Mouse (Mus musculus) embryonic facial prominence, embryonic 14.5 days (tissue): ENCODE measurements at regions not wholly inside any gene's neighbourhood (a gene's known extent, or its start where the extent isn't known, plus 50 kb on each side); places are given as distances from the start of the nearest gene placed in this dataset.

Experiments
- ATAC-seq: fragments of 200-750 bp; cut with Nextera tagmentation; 2 replicates; pipeline ENCODE4 v1.8.0; 2017; ENCODE audit warnings: low read depth, moderate number of reproducible peaks, moderate TSS enrichment
- DNase-seq: peaks from one replicate; pipeline ENCODE4 v3.0.0-alpha.2; 2015; ENCODE audit warnings: low spot score
- H3K27ac ChIP-seq: fragments of 300-500 bp; sonication (generic); replicated peaks from 2 replicates; pipeline ENCODE4 v1.5.1; 2014; ENCODE audit warnings: low read depth, mild to moderate bottlenecking, low read length, moderate library complexity
- H3K27me3 ChIP-seq: fragments of 300-500 bp; sonication (generic); replicated peaks from 2 replicates; pipeline ENCODE4 v1.6.1; 2014; ENCODE audit warnings: low read length; ENCODE audit not compliant: control insufficient read depth, insufficient read depth
- H3K36me3 ChIP-seq: fragments of 300-500 bp; sonication (generic); 2 replicates; pipeline ENCODE4 v1.6.1; 2014; ENCODE audit warnings: low read length, mixed read lengths; ENCODE audit not compliant: control insufficient read depth, insufficient read depth
- H3K4me1 ChIP-seq: fragments of 300-500 bp; sonication (generic); 2 replicates; pipeline ENCODE4 v1.6.1; 2014; ENCODE audit warnings: antibody characterized with exemption, low read length; ENCODE audit not compliant: control insufficient read depth, insufficient read depth
- H3K4me2 ChIP-seq: fragments of 300-500 bp; sonication (generic); 2 replicates; pipeline ENCODE4 v1.6.1; 2014; ENCODE audit warnings: low read depth, mild to moderate bottlenecking, low read length, moderate library complexity, mixed read lengths
- H3K4me3 ChIP-seq: fragments of 300-500 bp; sonication (generic); 2 replicates; pipeline ENCODE4 v1.5.1; 2014; ENCODE audit warnings: low read depth, mild to moderate bottlenecking, low read length
- H3K9ac ChIP-seq: fragments of 300-500 bp; sonication (generic); 2 replicates; pipeline ENCODE4 v1.6.1; 2014; ENCODE audit warnings: low read depth, mild to moderate bottlenecking, low read length, moderate library complexity, mixed read lengths
- H3K9me3 ChIP-seq: fragments of 300-500 bp; sonication (generic); 2 replicates; pipeline ENCODE4 v1.6.1; 2016; ENCODE audit warnings: low read length; ENCODE audit not compliant: control insufficient read depth
- WGBS: fragments of 180-500 bp; shearing (Covaris S2); extraction: QIAGEN DNeasy Blood & Tissue Kit; methylation state at CpG from one replicate; pipeline ENCODE4 v1.1.7; 2014; 5-methylcytosine and 5-hydroxymethylcytosine counted together

GRCm38 (mm10) chr7:73617910-73618757 is 76.5 kb upstream of the Chd2 start:
- under 1% methylated on average over 59 of the region's 86 CpGs for whole genome bisulfite sequencing
- H3K4me3 ChIP-seq = peak overlapping the region; percentile 54
- H3K9me3 ChIP-seq = no peaks in the 10 kb centered on the region
- peak overlapping the region; percentile 100 for H3K27ac ChIP-seq
- H3K36me3 ChIP-seq = no peaks in the 10 kb centered on the region
- H3K4me2 ChIP-seq = peak overlapping the region; percentile 93
- DNase-seq (peak; percentile 97), ATAC-seq (peak; percentile 94)
- peaks cover 33% of the 10 kb centered on the region for H3K4me1 ChIP-seq
- no peaks in the 10 kb centered on the region for H3K27me3 ChIP-seq
- peak overlapping the region; percentile 88 for H3K9ac ChIP-seq

GRCm38 (mm10) chr7:73616971-73617906 is 75.6 kb upstream of the Chd2 start:
- H3K4me1 ChIP-seq = peaks cover 39% of the 10 kb centered on the region
- DNase-seq (peak; percentile 86), ATAC-seq (0 out of 2 replicates have a peak, but pooled peaks have one; percentile 1)
- peak overlapping the region; percentile 100 for H3K27ac ChIP-seq
- H3K9me3 ChIP-seq = no peaks in the 10 kb centered on the region
- no peaks in the 10 kb centered on the region for H3K36me3 ChIP-seq
- H3K4me2 ChIP-seq = peak overlapping the region; percentile 93
- peak overlapping the region; percentile 88 for H3K9ac ChIP-seq
- H3K27me3 ChIP-seq = no peaks in the 10 kb centered on the region
- WGBS = 2% methylated on average over 21 of the region's 21 CpGs
- peak overlapping the region; percentile 54 for H3K4me3 ChIP-seq

DNA sequence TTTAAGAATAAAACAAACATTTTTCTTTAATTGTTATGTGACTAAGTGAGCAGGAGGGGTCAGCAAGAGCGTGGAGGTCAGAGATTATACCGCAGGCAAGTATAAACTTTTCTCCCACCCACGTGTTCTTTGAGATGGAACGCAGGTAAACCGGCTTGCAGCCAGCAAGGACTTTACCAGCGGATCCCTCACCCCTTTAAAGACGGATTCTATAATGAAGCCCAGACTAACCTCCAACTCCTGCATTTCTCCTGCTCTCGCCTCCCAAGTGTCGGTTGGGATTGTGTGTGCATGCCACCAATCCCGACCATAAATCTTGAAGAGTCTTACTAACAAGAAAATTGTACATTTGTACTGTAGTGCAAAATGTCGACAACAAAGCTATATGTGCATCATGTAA is 74.4 kb upstream of the Chd2 start:
- DNase-seq (no peak), ATAC-seq (no peak)
- peak overlapping the region; percentile 100 for H3K27ac ChIP-seq
- peak overlapping the region; percentile 93 for H3K4me2 ChIP-seq
- peak overlapping the region; percentile 88 for H3K9ac ChIP-seq
- peaks cover 39% of the 10 kb centered on the region for H3K4me1 ChIP-seq
- 16% methylated on average over 11 of the region's 11 CpGs for WGBS
- no peaks in the 10 kb centered on the region for H3K36me3 ChIP-seq
- H3K9me3 ChIP-seq = no peaks in the 10 kb centered on the region
- 0 out of 2 replicates have a peak overlapping the region, but pooled peaks have one; percentile 1 for H3K4me3 ChIP-seq
- no peaks in the 10 kb centered on the region for H3K27me3 ChIP-seq

DNA sequence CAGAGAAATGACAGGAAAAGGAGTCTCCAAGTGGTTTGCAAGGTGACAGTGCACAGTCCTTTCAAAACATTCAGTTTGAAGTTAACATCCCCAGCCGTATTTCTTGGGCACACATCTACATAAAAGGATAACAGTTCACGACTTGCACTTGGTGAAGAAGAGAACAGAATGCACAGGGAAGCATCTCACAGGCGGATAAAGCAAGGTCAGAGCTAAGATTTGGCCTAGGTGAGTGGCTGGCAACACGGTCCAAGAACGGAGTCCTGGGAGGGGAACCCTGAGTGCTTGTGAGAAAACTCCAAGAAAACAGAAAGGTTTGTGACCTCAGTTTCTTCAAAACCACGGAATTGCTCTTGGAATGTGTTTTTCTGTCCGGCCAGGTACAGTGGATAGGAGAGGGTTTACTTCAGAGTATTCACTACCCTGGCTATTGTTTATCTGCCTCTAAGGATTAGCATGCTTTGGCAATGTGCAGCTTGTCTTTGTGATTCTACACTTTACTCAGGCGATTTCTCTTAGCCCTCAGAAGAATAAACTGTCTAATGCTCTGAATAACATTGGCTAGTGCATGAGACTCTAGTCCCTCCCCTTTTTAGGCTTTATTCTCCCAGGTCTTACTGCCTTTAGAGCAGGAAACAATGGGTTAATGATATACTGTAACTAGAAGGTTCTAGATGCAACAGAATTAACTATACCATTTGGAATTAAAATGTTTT is 73.4 kb upstream of the Chd2 start:
- Histone ChIP-seq H3K27ac (peak overlapping the region; percentile 100), H3K4me1 (peaks cover 39% of the 10 kb centered on the region), H3K4me2 (no peak overlapping the region), H3K36me3 (no peaks in the 10 kb centered on the region), H3K4me3 (no peak overlapping the region), H3K9ac (no peak overlapping the region), H3K27me3 (no peaks in the 10 kb centered on the region), H3K9me3 (no peaks in the 10 kb centered on the region)
- DNase-seq (no peak), ATAC-seq (no peak)
- 69% methylated on average over 8 of the region's 8 CpGs for WGBS

DNA sequence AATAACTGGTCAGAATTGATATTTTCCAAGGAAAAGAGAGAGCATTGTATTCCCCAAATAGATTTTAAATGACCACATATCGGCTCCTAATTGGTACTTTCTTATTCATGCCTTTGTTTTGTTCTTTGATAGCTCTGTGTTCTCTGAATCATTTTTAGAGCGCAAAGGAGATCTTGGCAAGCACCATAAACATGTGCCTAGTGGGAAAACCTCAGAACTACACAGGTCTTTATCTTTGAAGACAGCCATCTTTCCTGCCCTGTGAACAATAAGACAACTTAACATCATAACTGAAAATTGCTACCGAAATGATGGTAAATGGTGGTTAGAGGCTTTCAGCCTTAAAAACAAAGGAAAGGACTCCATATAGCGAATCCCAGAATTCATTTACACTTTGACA is 72.7 kb upstream of the Chd2 start:
- Histone ChIP-seq H3K27ac (peak overlapping the region; percentile 100), H3K36me3 (no peaks in the 10 kb centered on the region), H3K4me1 (peaks cover 39% of the 10 kb centered on the region), H3K4me2 (no peak overlapping the region), H3K27me3 (no peaks in the 10 kb centered on the region), H3K9me3 (no peaks in the 10 kb centered on the region), H3K4me3 (no peak overlapping the region), H3K9ac (no peak overlapping the region)
- no peak for ATAC-seq
- no peak for DNase-seq
- WGBS = 85% methylated on average over 4 of the region's 4 CpGs

DNA sequence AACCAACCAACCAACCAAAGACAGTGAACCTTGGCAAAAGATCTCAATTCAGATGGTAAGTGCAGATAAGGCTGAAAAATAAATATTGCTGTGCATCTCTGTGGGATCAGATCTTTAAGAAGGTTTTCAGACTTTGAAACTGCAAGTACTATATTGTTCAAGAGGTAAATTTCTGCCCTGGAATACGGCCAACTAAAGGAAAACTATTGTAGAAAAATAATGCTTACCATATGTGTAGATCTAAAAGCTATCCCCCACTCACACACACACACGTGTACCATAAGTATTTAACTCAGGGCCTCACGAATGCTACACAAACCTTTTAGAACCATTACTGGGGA is 71.1 kb upstream of the Chd2 start:
- Histone ChIP-seq H3K4me2 (peak overlapping the region; percentile 20; the same call in 1 of the 2 replicates), H3K4me1 (peaks cover 52% of the 10 kb centered on the region)

DNA sequence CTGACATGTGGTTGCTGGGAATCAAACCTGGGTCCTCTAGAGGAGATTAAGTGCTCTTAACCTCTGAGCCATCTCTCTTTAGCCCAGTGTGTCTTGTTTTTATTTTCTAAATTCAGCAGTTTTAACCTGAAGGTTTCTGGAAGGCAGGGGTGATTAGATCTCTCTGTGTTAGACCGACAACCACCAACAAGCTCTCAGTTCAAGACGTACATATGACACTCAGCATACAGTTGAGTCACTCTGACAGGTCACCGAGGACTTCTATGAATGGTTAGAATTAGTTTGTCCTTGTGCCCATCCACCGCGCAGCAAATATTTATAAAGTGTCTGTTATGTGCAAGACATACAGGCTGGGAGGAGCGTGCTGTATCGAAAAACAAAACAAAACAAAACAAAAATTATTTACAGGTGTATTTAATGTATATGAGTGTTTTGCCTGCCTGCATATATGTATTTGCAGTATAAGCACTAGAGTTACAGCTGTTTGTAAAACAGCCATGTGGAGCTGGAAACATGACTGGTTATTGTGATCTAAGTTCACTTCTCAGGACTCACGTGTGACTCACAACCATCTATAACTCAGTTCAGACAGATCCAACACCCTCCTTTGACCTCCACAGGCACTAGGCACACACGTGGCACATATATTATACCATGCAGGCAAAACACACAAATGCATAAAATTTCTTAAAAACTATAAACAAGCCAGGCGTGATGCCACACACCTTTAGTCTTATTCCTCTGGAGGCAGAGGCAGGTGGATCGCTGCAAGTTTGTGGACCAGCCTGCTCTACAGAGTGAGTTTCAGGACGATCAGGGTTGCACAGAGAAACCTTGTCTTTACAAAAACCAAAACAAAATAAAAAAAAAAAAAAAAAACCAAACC is 70.5 kb upstream of the Chd2 start:
- Histone ChIP-seq H3K4me3 (no peak overlapping the region), H3K27me3 (no peaks in the 10 kb centered on the region), H3K9me3 (no peaks in the 10 kb centered on the region), H3K9ac (no peak overlapping the region), H3K36me3 (no peaks in the 10 kb centered on the region), H3K4me2 (peak overlapping the region; percentile 20; the same call in 1 of the 2 replicates), H3K4me1 (peaks cover 54% of the 10 kb centered on the region), H3K27ac (peak overlapping the region; percentile 90; the same call in 1 of the 2 replicates)
- DNase-seq (no peak), ATAC-seq (no peak)
- 71% methylated on average over 12 of the region's 12 CpGs for WGBS

More for the DNA sequence above, 71.1 kb upstream of the Chd2 start:
- 28% methylated on average over 3 of the region's 3 CpGs for WGBS
- Histone ChIP-seq H3K4me3 (no peak overlapping the region), H3K9me3 (no peaks in the 10 kb centered on the region), H3K36me3 (no peaks in the 10 kb centered on the region), H3K9ac (no peak overlapping the region), H3K27ac (peak overlapping the region; percentile 90), H3K27me3 (no peaks in the 10 kb centered on the region)
- DNase-seq = peak; percentile 85
- no peak for ATAC-seq
